Mouse (Mus musculus): ENCODE data around the gene Zfp651. TPM values are rescaled to one million over a fixed set of nuclear protein-coding genes. Genes with fewer than 3 reads are reported as not detected.

Zfp651 gene
- polyA plus RNA-seq, 1 experiment from 2014 or later = 8.4 TPM

Other genes with a start within 250 kb of the Zfp651 start
- not detected in 2 replicates for gene Lyzl4, start 117.2 kb upstream of the Zfp651 start, polyA plus RNA-seq (2016; fragmentation: Nextera tagmentation; extraction: Ambion mirVana)
- 0.41 and 0.43 TPM in 2 replicates for gene Vipr1, start 116.6 kb upstream of the Zfp651 start, polyA plus RNA-seq (2016; fragmentation: Nextera tagmentation; extraction: Ambion mirVana)
- 17.8 and 18.2 TPM in 2 replicates for gene Sec22c, start 53.8 kb upstream of the Zfp651 start, polyA plus RNA-seq (2016; fragmentation: Nextera tagmentation; extraction: Ambion mirVana)
- gene Ss18l2, start 49.0 kb upstream of the Zfp651 start, polyA plus RNA-seq (2016; fragmentation: Nextera tagmentation; extraction: Ambion mirVana) = 103 and 112 TPM in 2 replicates
- 45.9 and 57.6 TPM in 2 replicates for gene Nktr, start 40.2 kb upstream of the Zfp651 start, polyA plus RNA-seq (2016; fragmentation: Nextera tagmentation; extraction: Ambion mirVana)
- 0.06 and 0.16 TPM in 2 replicates for gene Klhl40, start 18.3 kb downstream of the Zfp651 start, polyA plus RNA-seq (2016; fragmentation: Nextera tagmentation; extraction: Ambion mirVana)
- gene Hhatl, start 33.2 kb downstream of the Zfp651 start, polyA plus RNA-seq (2016; fragmentation: Nextera tagmentation; extraction: Ambion mirVana) = not detected in 2 replicates
- 2.6 and 2.7 TPM in 2 replicates for gene Ccdc13, start 80.1 kb downstream of the Zfp651 start, polyA plus RNA-seq (2016; fragmentation: Nextera tagmentation; extraction: Ambion mirVana)
- 201 and 236 TPM in 2 replicates for gene Higd1a, start 99.0 kb downstream of the Zfp651 start, polyA plus RNA-seq (2016; fragmentation: Nextera tagmentation; extraction: Ambion mirVana)
- gene Ackr2, start 139.0 kb downstream of the Zfp651 start, polyA plus RNA-seq (2016; fragmentation: Nextera tagmentation; extraction: Ambion mirVana) = 0.51 and 0.89 TPM in 2 replicates
- not detected in 2 replicates for gene Cyp8b1, start 157.0 kb downstream of the Zfp651 start, polyA plus RNA-seq (2016; fragmentation: Nextera tagmentation; extraction: Ambion mirVana)
- gene Fam198a, start 191.7 kb downstream of the Zfp651 start, polyA plus RNA-seq (2016; fragmentation: Nextera tagmentation; extraction: Ambion mirVana) = 0.52 and 0.70 TPM in 2 replicates
- gene Pomgnt2, start 237.8 kb downstream of the Zfp651 start, polyA plus RNA-seq (2016; fragmentation: Nextera tagmentation; extraction: Ambion mirVana) = 14.7 and 16.3 TPM in 2 replicates